Mouse (Mus musculus) heart, adult 2 months (tissue): ENCODE measurements around the gene Sf3b4. TPM values are rescaled to one million over a fixed set of nuclear protein-coding genes. Genes with fewer than 3 reads are reported as not detected.

Source experiments
- DNase-seq, 2 experiments: peaks; one replicate each; pipeline ENCODE4 v3.0.0; 2021
- H3K27ac ChIP-seq: fragments of 200-600 bp; 2 replicates; pipeline ENCODE4 v1.8.1; 2022
- H3K27me3 ChIP-seq: fragments of 200-500 bp; 2 replicates; pipeline ENCODE4 v1.6.1; 2012; ENCODE audit warnings: mild to moderate bottlenecking, low read length, inconsistent platforms, mixed read lengths; ENCODE audit not compliant: control insufficient read depth, insufficient read depth
- H3K36me3 ChIP-seq: fragments of 200-500 bp; 2 replicates; pipeline ENCODE4 v1.6.1; 2012; ENCODE audit warnings: low read length, inconsistent platforms; ENCODE audit not compliant: control insufficient read depth, insufficient read depth
- H3K4me1 ChIP-seq: fragments of 200-500 bp; 2 replicates; pipeline ENCODE4 v1.6.1; 2011; ENCODE audit warnings: low read length; ENCODE audit not compliant: control insufficient read depth, insufficient read depth
- H3K4me3 ChIP-seq: fragments of 200-600 bp; 2 replicates; pipeline ENCODE4 v1.8.1; 2022
- H3K79me2 ChIP-seq: fragments of 200-500 bp; replicated peaks from 2 replicates; pipeline ENCODE4 v1.6.1; 2012; ENCODE audit warnings: mild to moderate bottlenecking, inconsistent platforms, low read length, moderate library complexity, mixed read lengths; ENCODE audit not compliant: control insufficient read depth, insufficient read depth
- H3K9ac ChIP-seq: fragments of 200-500 bp; 2 replicates; pipeline ENCODE4 v1.6.1; 2012; ENCODE audit warnings: low read depth, mild to moderate bottlenecking, control low read depth, inconsistent platforms, low read length, mixed read lengths
- CTCF ChIP-seq: fragments of 200-600 bp; IDR thresholded peaks from 2 replicates; pipeline ENCODE4 v1.8.1; 2022; ENCODE audit warnings: antibody characterized with exemption, mild to moderate bottlenecking, moderate library complexity
- EP300 ChIP-seq: fragments of 200-500 bp; IDR thresholded peaks from 2 replicates; pipeline ENCODE4 v1.6.1; 2011; ENCODE audit warnings: low read depth, low read length, control low read depth; ENCODE audit not compliant: insufficient read depth
- POLR2A ChIP-seq: fragments of 200-500 bp; IDR thresholded peaks from 2 replicates; pipeline ENCODE4 v1.6.1; 2011; ENCODE audit warnings: mild to moderate bottlenecking, low read depth, low read length, control low read depth; ENCODE audit not compliant: insufficient read depth
- WGBS: fragments of 180-500 bp; shearing (Covaris S2); methylation state at CpG from one replicate; pipeline ENCODE4 v1.1.7; 2018; 5-methylcytosine and 5-hydroxymethylcytosine counted together
- intact Hi-C: fragments of 180-260 bp; cut with DNase I; formaldehyde crosslinking; loops from one replicate; pipeline ENCODE4 v1.15.1; 2025
- long read RNA-seq: library from polyadenylated mRNA; stranded (forward); transcript quantifications from one replicate; pipeline ENCODE4 v2.0.0, GENCODE M21; 2021
- polyA plus RNA-seq: library from polyadenylated mRNA; depleted of rRNA; stranded (reverse); fragments of >200 nt; gene quantifications from 2 replicates; pipeline ENCODE4 v1.2.3, GENCODE M21; 2012; rRNA removed
- total RNA-seq, 2 experiments: library from RNA; stranded (reverse); gene quantifications; 2 replicates each; pipeline ENCODE4 v1.2.3; 2021

Sf3b4 gene
- total RNA-seq (10 to 100 TPM; 15.7 to 16.5 TPM), polyA plus RNA-seq (19.2 and 23.0 TPM in 2 replicates)
- long read RNA-seq, transcript Sf3b4-201 (6 exons, 1,915 nt) = major isoform, 15 of 15 reads
- long read RNA-seq, partial matches to known transcripts = 0 of 15 reads
- long read RNA-seq, other reads (novel, unspliced or antisense) = 0 of 15 reads

- Histone ChIP-seq H3K9ac (peak within 1 kb of the TSS; percentile 91), H3K4me3 (peak within 1 kb of the TSS; percentile 96), H3K36me3 (peaks cover 14% of the 10 kb centered on the region), H3K27ac (peak within 1 kb of the TSS; percentile 96), H3K4me1 (peaks cover 9% of the 10 kb centered on the region), H3K27me3 (no peaks in the 10 kb centered on the region), H3K79me2 (no peaks in the 10 kb centered on the region; the same call in 1 of the 2 replicates)
- intact Hi-C loops = no loop called here
- TF ChIP-seq POLR2A (peak; percentile 97), EP300 (peak; percentile 84), CTCF (no peak)
- peak; percentile 88 to 90 for DNase-seq
- WGBS = under 1% methylated on average over 55 of the region's 58 CpGs
Measured at GRCm38 (mm10) chr3:96172197-96173178, at the start of gene Sf3b4. Gene Sf3b4 (plus strand): TSS chr3:96172332.

GRCm38 (mm10) chr3:96124235-96124634, 47.9 kb upstream of the Sf3b4 start:
- Histone ChIP-seq H3K4me3 (no peak overlapping the region), H3K4me1 (peaks cover 4% of the 10 kb centered on the region), H3K79me2 (peaks cover 4% of the 10 kb centered on the region), H3K9ac (no peak overlapping the region), H3K36me3 (peaks cover 8% of the 10 kb centered on the region), H3K27ac (no peak overlapping the region), H3K27me3 (no peaks in the 10 kb centered on the region)
- 89% methylated on average over 5 of the region's 5 CpGs for WGBS
- TF ChIP-seq CTCF (no peak), EP300 (no peak), POLR2A (no peak)
- intact Hi-C loops = no loop called here
- DNase-seq = no peak

GRCm38 (mm10) chr3:96128128-96128527, 44.0 kb upstream of the Sf3b4 start:
- Histone ChIP-seq H3K27me3 (no peaks in the 10 kb centered on the region), H3K4me1 (peaks cover 4% of the 10 kb centered on the region), H3K9ac (no peak overlapping the region), H3K79me2 (no peaks in the 10 kb centered on the region), H3K36me3 (peaks cover 8% of the 10 kb centered on the region), H3K4me3 (no peak overlapping the region), H3K27ac (peak overlapping the region; percentile 3; the same call in 1 of the 2 replicates)
- intact Hi-C loops = no loop called here
- no peak for TF ChIP-seq EP300
- no peak for TF ChIP-seq CTCF
- TF ChIP-seq POLR2A = no peak
- DNase-seq = no peak

- no peaks in the 10 kb centered on the region for H3K27me3 ChIP-seq
- peaks cover 16% of the 10 kb centered on the region for H3K36me3 ChIP-seq
- TF ChIP-seq POLR2A = no peak
- no peak for TF ChIP-seq CTCF
- no peak for TF ChIP-seq EP300
- no peaks in the 10 kb centered on the region for H3K79me2 ChIP-seq
- H3K4me3 ChIP-seq = no peak overlapping the region
- no peak overlapping the region for H3K9ac ChIP-seq
- WGBS = 82% methylated on average over 3 of the region's 3 CpGs
- no peak overlapping the region for H3K27ac ChIP-seq
- intact Hi-C loops = no loop called here
- H3K4me1 ChIP-seq = peaks cover 6% of the 10 kb centered on the region
- DNase-seq = no peak
Measured at GRCm38 (mm10) chr3:96132478-96132877, 39.7 kb upstream of the Sf3b4 start.

- Histone ChIP-seq H3K79me2 (no peaks in the 10 kb centered on the region), H3K4me1 (peaks cover 2% of the 10 kb centered on the region; the same call in 1 of the 2 replicates), H3K36me3 (peaks cover 14% of the 10 kb centered on the region), H3K27me3 (no peaks in the 10 kb centered on the region), H3K9ac (no peak overlapping the region), H3K27ac (no peak overlapping the region), H3K4me3 (no peak overlapping the region)
- 51% methylated on average over 11 of the region's 11 CpGs for WGBS
- no peak for TF ChIP-seq EP300
- no peak for TF ChIP-seq CTCF
- no peak for TF ChIP-seq POLR2A
- intact Hi-C loops = no loop called here
- no peak for DNase-seq
Measured at GRCm38 (mm10) chr3:96133327-96133905, 38.7 kb upstream of the Sf3b4 start.
